Mouse (Mus musculus) megakaryocyte-erythroid progenitor cell, adult 5-6 weeks (primary cell): Measurements from ENCODE around the gene Vcl. TPM values are rescaled to one million over a fixed set of nuclear protein-coding genes. Genes with fewer than 3 reads are reported as not detected.
A peak's percentile ranks its signal among the peaks of the same experiment; 100 is the strongest.

ENCODE experiments used
- ATAC-seq: replicated peaks from 2 replicates; pipeline ENCODE4 v1.8.0; 2016; ENCODE audit warnings: mild to moderate bottlenecking, inconsistent platforms; ENCODE audit not compliant: severe bottlenecking, poor library complexity, low FRiP score, low TSS enrichment
- total RNA-seq, 2 experiments: library from RNA; stranded (forward) in 1 of 2; stranded (reverse) in 1 of 2; fragments of 200-1000, 215-1000 nt in 1 of 2; fragments of >200 nt in 1 of 2; fragmentation: Nextera tagmentation in 1 of 2; gene quantifications; 2 replicates each; pipeline ENCODE4 v1.2.3; 2014 to 2017

The Vcl gene
- total RNA-seq, 2 experiments from 2014 or later = 56.7 to 63.7 TPM

GRCm38 (mm10) chr14:20930481-20931391, 1.5 kb downstream of the Vcl start:
- ATAC-seq = no peak

GRCm38 (mm10) chr14:20938424-20938823, 9.2 kb downstream of the Vcl start:
- ATAC-seq = peak; percentile 88

- no peak for ATAC-seq
These were observed 9.7 kb downstream of the Vcl start for GRCm38 (mm10) chr14:20938860-20939259.

- ATAC-seq = no peak
These were observed 16.1 kb downstream of the Vcl start for GRCm38 (mm10) chr14:20945296-20945695.

- no peak for ATAC-seq
These were observed 26.8 kb downstream of the Vcl start for GRCm38 (mm10) chr14:20956021-20956420.

GRCm38 (mm10) chr14:20958971-20959370, 29.8 kb downstream of the Vcl start:
- no peak for ATAC-seq

GRCm38 (mm10) chr14:20962466-20962865, 33.3 kb downstream of the Vcl start:
- no peak for ATAC-seq

GRCm38 (mm10) chr14:20962906-20963305, 33.7 kb downstream of the Vcl start:
- no peak for ATAC-seq

- no peak for ATAC-seq
These were observed 34.7 kb downstream of the Vcl start for GRCm38 (mm10) chr14:20963863-20964262.

GRCm38 (mm10) chr14:20964285-20964684, 35.1 kb downstream of the Vcl start:
- no peak for ATAC-seq

GRCm38 (mm10) chr14:20966959-20967670, 37.9 kb downstream of the Vcl start:
- no peak for ATAC-seq

GRCm38 (mm10) chr14:20969066-20969465, 39.9 kb downstream of the Vcl start:
- ATAC-seq = no peak

- ATAC-seq = no peak
These were observed 41.2 kb downstream of the Vcl start for GRCm38 (mm10) chr14:20970389-20970788.

- ATAC-seq = no peak
These were observed 41.7 kb downstream of the Vcl start for GRCm38 (mm10) chr14:20970927-20971326.

- no peak for ATAC-seq
These were observed 44.6 kb downstream of the Vcl start for GRCm38 (mm10) chr14:20973821-20974220.

GRCm38 (mm10) chr14:20976741-20977140, 47.5 kb downstream of the Vcl start:
- ATAC-seq = no peak

GRCm38 (mm10) chr14:20977726-20978125, 48.5 kb downstream of the Vcl start:
- no peak for ATAC-seq

GRCm38 (mm10) chr14:20983832-20984231, 54.6 kb downstream of the Vcl start:
- ATAC-seq = no peak

GRCm38 (mm10) chr14:20985482-20985881, 56.3 kb downstream of the Vcl start:
- ATAC-seq = no peak

GRCm38 (mm10) chr14:20991492-20991891, 62.3 kb downstream of the Vcl start:
- ATAC-seq = no peak
